Mouse (Mus musculus): ENCODE measurements at regions not wholly inside any gene's neighbourhood (a gene's known extent, or its start where the extent isn't known, plus 50 kb on each side); places are given as distances from the start of the nearest gene placed in this dataset.
A peak's percentile ranks its signal among the peaks of the same experiment; 100 is the strongest.
"Not testable (repeated sequence)": the region's sequence is repeated elsewhere in the genome, so short reads cannot be mapped to it uniquely, and the experiment has no call there.

DNA sequence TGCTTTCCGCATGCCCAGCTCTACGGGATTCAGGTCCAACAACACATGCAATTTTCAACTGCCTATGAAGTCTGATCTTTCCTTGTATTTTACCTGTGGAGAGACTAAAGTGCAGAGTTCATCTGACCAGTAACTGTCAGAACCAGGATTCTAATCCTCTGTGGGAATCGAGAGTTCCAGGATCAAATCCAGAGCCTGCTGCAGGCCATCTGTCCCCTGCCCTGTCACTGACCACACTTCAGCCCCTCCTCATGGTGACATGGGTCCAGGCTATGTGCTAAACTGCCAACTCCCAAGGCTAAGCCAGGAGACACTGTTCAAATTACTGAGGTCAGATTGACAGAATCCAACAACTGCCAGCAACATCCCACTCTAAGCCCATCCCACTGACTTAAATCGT is 175.7 kb downstream of the Katnal1 start:
- no peak for TF ChIP-seq CTCF (IDR thresholded peaks at IDR 0.05; ENCODE audit: borderline replicate concordance, extremely low read depth, insufficient read depth, insufficient read length)
- TF ChIP-seq POLR2A (IDR thresholded peaks at IDR 0.05; ENCODE audit: borderline replicate concordance, extremely low read depth, insufficient read depth, insufficient read length, poor library complexity, severe bottlenecking) = no peak
- DNase-seq (ENCODE audit: low read depth) = no peak

DNA sequence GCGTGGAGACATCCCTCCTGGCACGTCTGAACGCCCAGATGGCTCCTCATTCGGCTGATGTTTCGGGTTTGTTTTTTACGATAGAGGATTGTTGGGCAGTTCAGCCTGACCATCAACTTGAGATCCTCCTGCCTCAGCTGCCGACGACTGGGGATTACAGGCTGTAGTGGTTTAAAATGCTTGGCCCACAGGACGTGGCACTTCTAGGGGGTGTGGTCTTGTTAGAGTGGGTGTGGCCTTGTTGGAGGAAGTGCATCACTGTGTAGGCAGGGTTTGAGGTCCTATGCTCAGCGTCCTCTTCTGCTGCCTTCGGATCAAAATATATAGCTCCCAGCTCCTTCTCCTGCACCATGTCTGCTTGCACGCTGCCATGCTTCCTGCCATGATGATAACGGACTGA is 177.1 kb downstream of the Katnal1 start:
- DNase-seq (ENCODE audit: low read depth) = no peak
- no peak for TF ChIP-seq CTCF (IDR thresholded peaks at IDR 0.05; ENCODE audit: borderline replicate concordance, extremely low read depth, insufficient read depth, insufficient read length)
- no peak for TF ChIP-seq POLR2A (IDR thresholded peaks at IDR 0.05; ENCODE audit: borderline replicate concordance, extremely low read depth, insufficient read depth, insufficient read length, poor library complexity, severe bottlenecking)

DNA sequence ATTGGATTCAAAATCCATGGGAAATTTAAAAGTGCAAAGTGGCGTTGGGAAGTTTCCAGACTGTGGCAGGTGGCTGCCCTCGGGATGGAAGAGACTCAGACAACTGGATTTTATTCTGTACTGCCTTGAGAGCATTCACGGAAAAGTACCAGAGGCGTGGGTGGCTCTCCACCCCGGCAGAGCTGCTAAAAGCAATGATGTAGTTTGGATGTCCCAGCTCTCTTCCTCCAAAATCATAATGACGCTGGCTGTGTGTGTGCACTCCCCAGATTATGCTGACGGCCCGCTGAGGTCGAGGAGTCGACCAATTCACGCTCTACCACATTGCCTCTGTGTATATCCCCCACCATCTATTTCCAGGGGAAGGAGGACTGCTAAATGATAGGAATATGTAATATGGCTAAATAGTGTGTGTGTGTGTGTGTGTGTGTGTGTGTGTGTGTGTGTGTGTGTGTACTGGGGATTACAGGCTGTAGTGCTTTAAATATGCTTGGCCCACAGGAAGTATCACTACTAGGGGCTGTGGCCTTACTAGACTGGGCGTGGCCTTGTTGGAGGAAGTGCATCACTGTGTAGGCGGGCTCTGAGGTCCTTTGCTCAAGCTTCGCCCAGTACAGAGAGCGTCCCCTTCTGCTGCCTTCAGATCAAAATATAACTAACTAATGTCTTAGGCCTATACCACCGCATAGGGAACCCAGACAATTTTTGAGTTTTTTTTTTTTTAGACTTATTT is 179.0 kb downstream of the Katnal1 start:
- DNase-seq (ENCODE audit: low read depth) = no peak
- no peak for TF ChIP-seq POLR2A (IDR thresholded peaks at IDR 0.05; ENCODE audit: borderline replicate concordance, extremely low read depth, insufficient read depth, insufficient read length, poor library complexity, severe bottlenecking)
- no peak for TF ChIP-seq CTCF (IDR thresholded peaks at IDR 0.05; ENCODE audit: borderline replicate concordance, extremely low read depth, insufficient read depth, insufficient read length)

DNA sequence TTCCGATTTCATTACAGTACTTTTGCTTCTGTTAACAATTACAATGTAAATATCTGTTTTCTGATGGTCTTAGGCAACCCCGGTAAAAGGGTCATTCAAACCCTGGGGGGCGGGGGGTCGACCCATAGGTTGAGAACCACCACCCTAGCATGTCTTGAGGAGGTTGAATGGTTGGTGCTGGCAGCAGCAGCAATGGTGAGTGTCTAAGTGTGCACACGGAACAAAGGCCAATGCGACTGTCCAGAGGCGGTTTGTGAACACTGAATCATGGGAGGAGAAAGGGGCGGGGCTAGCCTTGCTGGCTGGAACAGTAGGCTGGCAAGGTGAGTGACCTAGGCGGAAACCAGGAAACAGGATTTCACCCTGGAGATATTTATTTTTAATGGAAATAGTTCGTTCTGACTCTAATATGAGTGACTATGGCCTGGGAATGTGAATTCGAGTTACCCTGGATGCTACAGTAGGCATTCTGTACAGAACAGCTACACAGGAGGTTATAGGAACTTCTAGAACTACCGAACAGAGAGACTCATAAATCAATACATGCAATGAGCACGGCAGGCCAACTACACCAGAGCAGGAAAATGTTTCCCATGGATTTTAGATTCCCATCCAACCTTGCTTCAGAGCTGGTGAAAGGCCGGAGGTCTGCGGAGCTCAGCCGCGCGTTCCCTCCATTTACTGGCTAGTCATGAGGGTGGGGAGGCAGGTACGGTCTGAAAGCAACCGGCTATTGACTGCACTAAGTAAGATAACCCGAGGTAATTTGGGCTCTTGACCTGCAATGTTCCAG is 181.0 kb downstream of the Katnal1 start:
- TF ChIP-seq CTCF (IDR thresholded peaks at IDR 0.05; ENCODE audit: borderline replicate concordance, extremely low read depth, insufficient read depth, insufficient read length) (no peak), POLR2A (IDR thresholded peaks at IDR 0.05; ENCODE audit: borderline replicate concordance, extremely low read depth, insufficient read depth, insufficient read length, poor library complexity, severe bottlenecking) (no peak)
- DNase-seq (ENCODE audit: low read depth) = no peak

DNA sequence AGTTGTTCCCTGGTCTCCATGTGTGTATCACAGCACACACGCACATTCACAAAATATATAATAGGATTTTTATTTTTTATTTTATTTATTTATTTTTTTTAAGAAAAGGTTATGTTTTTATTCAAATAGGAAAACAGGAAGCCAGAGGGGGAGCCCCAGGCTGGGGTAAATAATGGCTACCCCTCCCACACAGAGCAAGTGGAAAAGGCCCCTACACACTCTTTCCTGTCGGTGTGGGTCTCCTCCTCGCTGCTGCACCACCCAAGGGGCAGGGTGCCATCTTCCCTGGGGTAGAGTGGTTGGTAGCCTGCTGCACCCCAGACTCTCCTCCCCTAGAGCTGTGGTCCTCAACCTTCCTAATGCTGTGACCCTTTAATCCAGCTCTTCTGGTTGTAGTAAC is 181.6 kb downstream of the Katnal1 start:
- TF ChIP-seq POLR2A (IDR thresholded peaks at IDR 0.05; ENCODE audit: borderline replicate concordance, extremely low read depth, insufficient read depth, insufficient read length, poor library complexity, severe bottlenecking) (no peak), CTCF (IDR thresholded peaks at IDR 0.05; ENCODE audit: borderline replicate concordance, extremely low read depth, insufficient read depth, insufficient read length) (no peak)
- no peak for DNase-seq (ENCODE audit: low read depth)

DNA sequence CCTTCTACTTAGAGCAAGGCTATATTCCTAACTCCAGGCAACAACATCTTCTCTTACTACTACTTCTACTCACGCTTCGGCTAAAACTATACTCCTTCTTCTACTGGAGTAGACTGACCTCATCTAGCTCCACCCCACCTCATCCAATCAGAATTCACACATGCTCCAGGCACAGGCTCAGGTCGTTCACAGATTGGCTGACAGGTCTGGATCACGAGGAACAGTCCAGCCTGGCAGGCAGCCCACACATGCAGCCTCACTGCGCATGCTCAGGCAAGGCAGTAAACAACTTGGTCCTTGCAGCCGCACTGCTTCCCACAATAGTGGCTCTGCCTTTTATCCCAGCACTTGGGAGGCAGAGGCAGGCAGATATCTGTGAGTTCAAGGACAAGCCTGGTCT is 182.4 kb downstream of the Katnal1 start:
- not testable (repeated sequence) for DNase-seq (ENCODE audit: low read depth)

DNA sequence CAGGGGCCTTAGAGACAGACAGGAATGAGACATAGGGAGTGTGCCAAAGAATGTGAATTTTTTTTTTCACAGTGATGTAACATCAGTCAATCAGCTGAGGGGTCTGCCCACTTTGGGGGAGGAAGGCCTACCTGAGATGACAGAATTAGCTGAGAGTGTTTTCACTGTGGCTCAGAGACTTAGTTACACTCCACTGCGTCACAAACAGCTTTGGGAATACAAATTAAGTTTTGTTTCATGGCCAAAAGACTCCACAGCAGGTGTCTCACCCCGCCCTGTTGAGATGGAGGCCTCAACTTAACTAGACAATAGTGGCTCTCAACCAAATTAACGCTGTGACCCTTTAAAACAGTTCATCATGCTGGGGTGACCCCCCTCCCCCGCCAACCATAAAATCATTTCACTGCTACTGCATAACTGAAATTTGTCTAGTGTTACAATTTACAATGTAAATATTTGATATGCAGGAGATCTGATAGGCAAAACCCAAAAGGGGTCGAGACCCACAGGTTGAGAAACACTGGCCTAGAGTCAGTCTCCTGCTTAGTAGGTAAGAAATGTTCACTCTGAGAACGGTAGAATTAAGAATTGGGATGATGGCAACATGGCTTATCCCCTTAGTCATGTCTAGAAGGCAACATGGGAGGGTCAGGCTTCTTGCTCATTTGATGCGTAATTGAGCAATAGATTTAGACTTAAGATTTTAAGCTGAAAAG is 184.3 kb downstream of the Katnal1 start:
- DNase-seq (ENCODE audit: low read depth) = no peak
- TF ChIP-seq CTCF (IDR thresholded peaks at IDR 0.05; ENCODE audit: borderline replicate concordance, extremely low read depth, insufficient read depth, insufficient read length) = no peak
- no peak for TF ChIP-seq POLR2A (IDR thresholded peaks at IDR 0.05; ENCODE audit: borderline replicate concordance, extremely low read depth, insufficient read depth, insufficient read length, poor library complexity, severe bottlenecking)

DNA sequence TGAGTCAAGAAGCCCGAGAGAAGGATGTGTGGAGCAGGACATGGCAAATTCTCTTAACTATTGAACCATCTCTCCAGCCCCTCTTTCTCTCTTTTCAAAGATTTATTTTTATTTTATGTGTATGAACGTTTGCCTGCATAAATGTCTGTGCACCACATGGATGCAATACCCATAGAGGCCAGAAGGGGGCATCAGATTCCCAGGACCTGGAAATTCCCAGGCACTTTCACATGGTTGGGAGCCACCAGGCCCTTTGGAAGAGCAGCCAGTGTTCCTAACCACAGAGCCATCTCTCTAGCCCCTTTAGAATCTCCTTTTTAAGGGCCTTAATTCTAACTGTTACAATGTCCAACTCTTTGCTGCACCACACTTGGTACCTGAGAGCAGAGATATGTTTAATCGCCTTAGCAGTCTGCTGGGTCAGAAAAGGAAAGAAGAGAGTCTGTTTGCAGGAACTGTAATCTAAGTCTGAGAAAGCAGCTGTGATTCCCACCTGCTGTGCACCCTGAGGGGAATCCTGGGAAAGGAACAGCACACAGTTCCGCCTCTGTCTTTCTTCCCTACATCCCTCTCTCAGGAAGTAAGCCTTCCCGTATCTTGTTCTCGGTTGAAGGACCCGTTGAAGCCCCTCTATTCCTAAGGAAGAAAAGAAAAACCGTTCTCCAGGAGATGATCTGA is 186.8 kb downstream of the Katnal1 start:
- no peak for TF ChIP-seq POLR2A (IDR thresholded peaks at IDR 0.05; ENCODE audit: borderline replicate concordance, extremely low read depth, insufficient read depth, insufficient read length, poor library complexity, severe bottlenecking)
- peak; percentile 41; the same call in 1 of the 2 replicates for TF ChIP-seq CTCF (IDR thresholded peaks at IDR 0.05; ENCODE audit: borderline replicate concordance, extremely low read depth, insufficient read depth, insufficient read length)
- DNase-seq (ENCODE audit: low read depth) = no peak

DNA sequence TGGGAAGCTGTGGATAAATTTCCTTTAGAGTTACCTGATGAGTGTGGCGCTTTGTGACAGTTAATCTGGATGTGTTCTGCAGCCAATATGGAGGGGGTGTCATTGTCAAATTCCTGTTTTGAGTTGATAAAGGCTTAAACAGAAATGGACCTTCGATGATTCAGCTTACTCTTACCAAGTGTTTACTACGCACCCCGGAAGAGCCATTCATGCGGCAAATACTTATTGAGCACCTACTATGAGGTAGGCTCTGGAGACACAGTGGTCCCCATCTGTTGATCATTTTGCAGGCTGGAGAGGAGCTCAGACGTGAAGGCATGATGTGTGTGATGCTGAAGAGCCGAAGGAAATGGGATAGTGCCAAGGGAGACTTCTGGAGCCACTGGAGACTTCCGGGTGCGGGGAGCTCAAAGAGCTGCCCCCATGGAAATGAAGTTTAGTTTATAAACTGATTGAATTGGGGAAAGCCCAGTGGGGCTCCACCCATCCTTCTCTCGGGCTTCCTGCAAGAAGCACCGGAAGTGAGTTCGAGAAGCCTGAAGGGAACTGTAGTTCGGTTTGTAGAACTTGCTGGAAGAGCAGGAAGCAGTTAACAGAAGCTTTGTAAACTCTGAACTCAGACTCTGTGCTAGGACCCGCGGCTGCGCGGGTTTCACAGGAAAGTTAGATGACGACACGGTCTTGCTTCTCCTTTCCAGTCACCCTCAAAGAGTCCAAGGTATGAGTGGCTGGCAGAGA is 187.7 kb downstream of the Katnal1 start:
- TF ChIP-seq POLR2A (IDR thresholded peaks at IDR 0.05; ENCODE audit: borderline replicate concordance, extremely low read depth, insufficient read depth, insufficient read length, poor library complexity, severe bottlenecking) = no peak
- TF ChIP-seq CTCF (IDR thresholded peaks at IDR 0.05; ENCODE audit: borderline replicate concordance, extremely low read depth, insufficient read depth, insufficient read length) = no peak

DNA sequence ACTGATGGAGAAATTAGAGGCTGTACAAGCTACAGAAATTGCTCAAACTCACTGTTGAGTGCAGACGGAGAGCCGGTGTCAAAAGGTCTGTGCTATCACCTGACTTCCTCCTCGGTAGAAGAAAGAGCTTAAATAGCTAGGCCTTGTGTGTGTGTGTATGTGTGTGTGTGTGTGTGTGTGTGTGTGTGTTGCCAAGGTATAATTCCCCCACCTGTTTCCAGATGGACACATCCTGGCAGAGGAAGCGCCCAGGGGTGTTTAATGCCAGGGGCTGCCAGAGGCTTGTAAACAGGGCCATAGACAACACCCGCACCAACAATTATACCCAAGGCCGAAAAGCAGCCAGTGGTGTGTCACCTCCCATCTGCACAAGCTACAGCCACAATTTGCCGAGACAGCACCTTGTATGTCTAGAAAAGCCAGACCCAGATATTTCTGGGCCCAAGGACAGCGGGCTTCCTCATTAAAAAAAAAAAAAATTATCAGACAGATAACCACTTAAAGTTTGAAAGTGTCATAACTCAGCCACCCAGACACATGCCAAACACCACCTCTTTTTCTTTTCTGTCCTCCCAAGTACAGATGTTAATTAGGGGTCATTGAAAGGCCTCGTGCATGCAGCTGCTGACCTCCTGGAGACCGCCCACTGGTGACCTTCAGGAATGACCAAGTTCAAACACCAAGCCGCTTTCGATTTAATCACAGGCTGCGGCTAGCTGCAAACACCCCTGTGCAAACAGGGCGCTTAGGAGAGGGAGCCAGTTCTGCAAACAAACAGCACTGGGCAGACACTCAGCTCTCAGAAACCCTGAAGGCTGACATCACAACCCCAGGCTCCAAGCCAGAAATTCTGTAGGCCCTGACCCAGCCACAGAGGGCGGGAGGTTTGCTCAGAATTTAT is 188.0 kb upstream of the Ubl3 start:
- peak; percentile 56 for DNase-seq (ENCODE audit: low read depth)
- no peak for TF ChIP-seq CTCF (IDR thresholded peaks at IDR 0.05; ENCODE audit: borderline replicate concordance, extremely low read depth, insufficient read depth, insufficient read length)
- no peak for TF ChIP-seq POLR2A (IDR thresholded peaks at IDR 0.05; ENCODE audit: borderline replicate concordance, extremely low read depth, insufficient read depth, insufficient read length, poor library complexity, severe bottlenecking)

More for the DNA sequence above, 187.7 kb downstream of the Katnal1 start:
- no peak for DNase-seq (ENCODE audit: low read depth)

Measured in brain, embryonic 14.5 days (tissue).